Mouse (Mus musculus) limb, embryonic 13.5 days (tissue): ENCODE measurements around the gene Zc3h7b. TPM values are rescaled to one million over a fixed set of nuclear protein-coding genes. Genes with fewer than 3 reads are reported as not detected.
"Not testable (repeated sequence)": the region's sequence is repeated elsewhere in the genome, so short reads cannot be mapped to it uniquely, and the experiment has no call there.

Experiments
- ATAC-seq: fragments of 200-750 bp; cut with Nextera tagmentation; 2 replicates; pipeline ENCODE4 v1.8.0; 2017; ENCODE audit warnings: low read depth, moderate number of reproducible peaks, moderate TSS enrichment; ENCODE audit not compliant: low FRiP score
- H3K27ac ChIP-seq: fragments of 300-500 bp; sonication (generic); 2 replicates; pipeline ENCODE4 v1.5.1; 2015; ENCODE audit warnings: inconsistent platforms, mild to moderate bottlenecking, moderate library complexity
- H3K27me3 ChIP-seq: fragments of 300-500 bp; sonication (generic); 2 replicates; pipeline ENCODE4 v1.6.1; 2015; ENCODE audit warnings: mild to moderate bottlenecking, inconsistent platforms
- H3K36me3 ChIP-seq: fragments of 300-500 bp; sonication (generic); 2 replicates; pipeline ENCODE4 v1.6.1; 2015; ENCODE audit warnings: inconsistent platforms, mild to moderate bottlenecking, moderate library complexity
- H3K4me1 ChIP-seq: fragments of 300-500 bp; sonication (generic); 2 replicates; pipeline ENCODE4 v1.6.1; 2015; ENCODE audit warnings: inconsistent platforms
- H3K4me2 ChIP-seq: fragments of 300-500 bp; sonication (generic); replicated peaks from 2 replicates; pipeline ENCODE4 v1.6.1; 2015; ENCODE audit warnings: inconsistent platforms, mild to moderate bottlenecking, moderate library complexity
- H3K4me3 ChIP-seq: fragments of 300-500 bp; sonication (generic); 2 replicates; pipeline ENCODE4 v1.5.1; 2015; ENCODE audit warnings: moderate library complexity, mild to moderate bottlenecking, inconsistent platforms
- H3K9ac ChIP-seq: fragments of 300-500 bp; sonication (generic); 2 replicates; pipeline ENCODE4 v1.6.1; 2015; ENCODE audit warnings: mild to moderate bottlenecking, inconsistent platforms
- H3K9me3 ChIP-seq: fragments of 300-500 bp; sonication (generic); 2 replicates; pipeline ENCODE4 v1.6.1; 2016; ENCODE audit warnings: inconsistent platforms
- WGBS: fragments of 180-500 bp; shearing (Covaris S2); methylation state at CpG from one replicate; pipeline ENCODE4 v1.1.7; 2015; 5-methylcytosine and 5-hydroxymethylcytosine counted together
- polyA plus RNA-seq: library from polyadenylated mRNA; unstranded; fragments of >200 nt; fragmentation: Nextera tagmentation; extraction: Ambion mirVana; gene quantifications from 2 replicates; pipeline ENCODE4 v1.2.1, GENCODE M21; 2015

The Zc3h7b gene
- 39.5 and 40.4 TPM in 2 replicates for polyA plus RNA-seq

GRCm38 (mm10) chr15:81744992-81745600 lies at the start of gene Zc3h7b, which contains the start of gene Rangap1:
TSS of gene Zc3h7b (plus strand) at chr15:81745057.
TSS of gene Rangap1 (minus strand) at chr15:81745530.
- H3K9me3 ChIP-seq: no peaks in the 10 kb centered on the region
- under 1% methylated on average over 61 of the region's 65 CpGs for WGBS
- H3K4me3 ChIP-seq: peak within 1 kb of the TSS; percentile 92
- H3K4me1 ChIP-seq: peaks cover 17% of the 10 kb centered on the region
- no peaks in the 10 kb centered on the region for H3K27me3 ChIP-seq
- H3K27ac ChIP-seq: peak within 1 kb of the TSS; percentile 96
- H3K4me2 ChIP-seq: peak within 1 kb of the TSS; percentile 83
- ATAC-seq: peak; percentile 87
- H3K9ac ChIP-seq: peak within 1 kb of the TSS; percentile 97
- no peaks in the 10 kb centered on the region for H3K36me3 ChIP-seq

DNA sequence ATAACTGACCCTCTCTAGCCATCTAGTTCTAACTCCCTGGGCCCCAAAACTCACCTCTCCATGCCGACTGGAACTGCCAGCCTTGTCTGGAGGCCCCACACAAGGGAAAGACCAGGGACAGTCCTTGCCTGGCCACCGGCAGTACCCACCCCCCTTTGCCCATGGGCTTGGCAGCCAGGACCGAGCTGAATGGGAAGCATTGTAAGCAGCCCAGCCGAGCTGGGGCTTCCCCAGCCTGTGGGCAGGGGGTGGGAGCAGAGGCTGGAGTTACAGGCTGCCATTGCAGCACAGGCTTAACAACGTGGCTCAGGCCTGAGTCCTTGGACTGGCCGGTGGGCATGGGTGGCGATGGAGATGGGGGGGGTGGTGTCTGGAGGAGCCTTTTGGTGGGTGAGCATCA lies 47.7 kb upstream of the Zc3h7b start, which contains the start of gene Chadl:
Gene Chadl (minus strand): TSS at position 113 of the 400 bp plus-strand sequence.
- peak within 1 kb of the TSS; percentile 50 for H3K4me2 ChIP-seq
- peak within 1 kb of the TSS; percentile 53 for H3K9ac ChIP-seq
- peaks cover 35% of the 10 kb centered on the region for H3K27me3 ChIP-seq
- no peaks in the 10 kb centered on the region; the same call in 1 of the 2 replicates for H3K36me3 ChIP-seq
- peak; percentile 49; the same call in 1 of the 2 replicates for ATAC-seq
- 50% methylated on average over 7 of the region's 7 CpGs for WGBS
- H3K9me3 ChIP-seq: no peaks in the 10 kb centered on the region
- peaks cover 19% of the 10 kb centered on the region for H3K4me1 ChIP-seq
- peak within 1 kb of the TSS; percentile 84 for H3K27ac ChIP-seq
- H3K4me3 ChIP-seq: peak within 1 kb of the TSS; percentile 34

- peaks cover 16% of the 10 kb centered on the region for H3K4me1 ChIP-seq
- ATAC-seq: no peak
- H3K4me2 ChIP-seq: peak overlapping the region; percentile 50; the same call in 1 of the 2 replicates
- H3K4me3 ChIP-seq: 0 out of 2 replicates have a peak overlapping the region, but pooled peaks have one; percentile 34
- H3K27me3 ChIP-seq: peaks cover 29% of the 10 kb centered on the region
- 42% methylated on average over 3 of the region's 3 CpGs for WGBS
- peaks cover under 1% of the 10 kb centered on the region; the same call in 1 of the 2 replicates for H3K36me3 ChIP-seq
- no peaks in the 10 kb centered on the region for H3K9me3 ChIP-seq
- H3K27ac ChIP-seq: peak overlapping the region; percentile 84; the same call in 1 of the 2 replicates
- peak overlapping the region; percentile 53; the same call in 1 of the 2 replicates for H3K9ac ChIP-seq
These were observed 47.0 kb upstream of the Zc3h7b start for GRCm38 (mm10) chr15:81697847-81698246.

DNA sequence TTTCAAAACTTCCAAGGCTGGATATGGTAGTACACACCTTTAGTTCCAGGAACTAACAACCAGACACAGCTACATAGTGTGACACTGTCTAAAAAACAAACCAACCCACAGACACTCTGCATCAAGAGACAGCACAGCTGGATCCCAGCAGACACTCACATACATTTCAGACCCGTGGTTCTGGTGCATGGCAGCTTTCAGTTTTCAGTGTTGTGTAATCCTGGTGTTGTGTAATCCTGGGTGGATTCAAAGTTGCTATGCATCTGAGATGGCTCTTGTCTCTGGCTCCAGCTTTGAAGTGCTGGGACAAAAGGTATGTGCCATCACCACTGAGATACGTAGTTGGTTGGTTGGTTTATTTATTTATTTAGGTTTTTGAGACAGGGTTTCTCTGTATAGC lies 46.3 kb upstream of the Zc3h7b start:
- Histone ChIP-seq H3K9ac (no peak overlapping the region), H3K4me1 (peaks cover 10% of the 10 kb centered on the region), H3K36me3 (peaks cover 8% of the 10 kb centered on the region), H3K9me3 (no peaks in the 10 kb centered on the region), H3K4me2 (no peak overlapping the region), H3K4me3 (no peak overlapping the region), H3K27ac (no peak overlapping the region), H3K27me3 (peaks cover 22% of the 10 kb centered on the region)
- ATAC-seq: no peak
- 83% methylated on average over 2 of the region's 2 CpGs for WGBS

GRCm38 (mm10) chr15:81700161-81700560 lies 44.7 kb upstream of the Zc3h7b start:
- no peaks in the 10 kb centered on the region for H3K4me1 ChIP-seq
- H3K36me3 ChIP-seq: peaks cover 24% of the 10 kb centered on the region
- no peak for ATAC-seq
- no peak overlapping the region for H3K4me3 ChIP-seq
- peaks cover 7% of the 10 kb centered on the region for H3K27me3 ChIP-seq
- no peak overlapping the region for H3K27ac ChIP-seq
- no peaks in the 10 kb centered on the region for H3K9me3 ChIP-seq
- no peak overlapping the region for H3K9ac ChIP-seq
- 61% methylated on average over 2 of the region's 2 CpGs for WGBS
- H3K4me2 ChIP-seq: no peak overlapping the region

DNA sequence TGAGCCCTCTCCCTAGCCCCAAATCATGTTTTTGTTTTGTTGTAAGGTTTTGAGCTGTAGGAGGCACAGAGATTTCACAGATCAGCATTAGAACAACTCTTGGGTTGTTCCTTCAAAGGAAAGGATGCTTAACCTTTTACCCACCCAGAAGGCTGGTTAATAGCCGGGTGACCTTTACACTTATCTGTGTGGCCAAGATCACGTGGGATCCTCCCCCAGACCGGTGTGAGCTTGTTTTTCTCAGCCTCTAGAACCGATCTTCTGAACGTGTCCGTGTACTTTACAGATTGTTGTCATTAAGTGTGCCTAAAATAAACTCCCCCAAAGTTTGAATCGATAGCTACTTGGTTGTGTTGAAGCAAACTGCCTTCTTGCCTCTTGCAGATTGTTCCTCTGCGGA lies 44.3 kb upstream of the Zc3h7b start:
- H3K27me3 ChIP-seq: peaks cover 6% of the 10 kb centered on the region
- no peak for ATAC-seq
- H3K9ac ChIP-seq: no peak overlapping the region
- H3K27ac ChIP-seq: no peak overlapping the region
- no peak overlapping the region for H3K4me2 ChIP-seq
- 86% methylated on average over 8 of the region's 8 CpGs for WGBS
- H3K4me3 ChIP-seq: no peak overlapping the region
- no peaks in the 10 kb centered on the region for H3K9me3 ChIP-seq
- H3K4me1 ChIP-seq: no peaks in the 10 kb centered on the region
- H3K36me3 ChIP-seq: peaks cover 28% of the 10 kb centered on the region

DNA sequence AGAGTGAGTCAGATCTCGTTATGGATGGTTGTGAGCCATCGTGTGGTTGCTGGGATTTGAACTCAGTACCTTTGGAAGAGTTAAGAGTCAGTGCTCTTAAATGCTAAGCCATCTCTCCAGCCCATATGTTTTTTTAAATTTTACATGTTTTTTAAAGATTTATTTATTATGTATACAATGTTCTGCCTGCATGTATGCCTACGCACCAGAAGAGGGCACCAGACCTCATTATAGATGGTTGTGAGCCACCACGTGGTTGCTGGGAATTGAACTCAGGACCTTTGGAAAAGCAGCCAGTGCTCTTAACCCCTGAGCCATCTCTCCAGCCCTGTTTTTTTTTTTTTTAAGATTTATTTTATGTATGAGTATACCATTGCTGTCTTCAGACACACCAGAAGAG lies 43.5 kb upstream of the Zc3h7b start:
- not testable (repeated sequence) for ATAC-seq, H3K4me1 ChIP-seq, H3K9ac ChIP-seq, H3K4me2 ChIP-seq, H3K4me3 ChIP-seq, H3K9me3 ChIP-seq, H3K27me3 ChIP-seq, H3K27ac ChIP-seq
- H3K36me3 ChIP-seq: peaks cover 36% of the 10 kb centered on the region
- WGBS: 74% methylated on average over 4 of the region's 4 CpGs

DNA sequence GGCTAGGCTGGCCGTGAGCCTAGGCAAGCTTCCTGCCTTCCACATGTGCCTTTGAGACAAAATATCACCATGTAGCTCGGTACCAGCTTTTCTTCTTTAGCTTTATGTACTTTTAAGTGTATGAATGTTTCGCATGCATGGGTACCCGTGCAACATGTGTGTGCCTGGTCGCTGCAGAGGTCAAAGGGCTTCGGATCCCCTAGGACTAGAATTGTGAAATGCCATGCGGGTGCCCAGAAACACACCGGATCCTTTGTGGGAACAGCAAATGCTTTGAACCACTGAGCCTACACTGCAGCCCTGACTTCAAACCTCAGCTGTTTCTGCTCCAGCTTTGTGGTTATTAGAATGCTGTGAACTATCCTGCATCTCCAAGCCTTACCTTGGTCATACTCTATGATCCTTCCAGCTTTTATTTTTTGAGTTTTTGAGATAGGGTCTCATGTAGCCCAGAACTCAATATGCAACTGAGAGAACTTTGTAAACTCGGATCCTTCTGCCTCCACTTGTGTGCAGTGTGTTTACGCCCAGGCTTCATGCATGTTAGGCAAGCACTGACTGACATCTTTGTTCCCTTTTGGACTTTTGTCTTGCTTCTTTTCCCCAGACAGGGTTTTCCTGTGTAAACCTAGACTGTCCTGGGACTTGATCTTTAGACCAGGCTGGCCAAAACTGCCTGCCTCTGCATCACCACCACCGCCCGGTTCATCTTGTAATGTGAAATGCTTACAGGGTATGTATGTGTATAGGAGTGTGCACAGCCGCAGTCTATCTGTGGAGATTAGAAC lies 42.4 kb upstream of the Zc3h7b start:
- no peak overlapping the region for H3K4me3 ChIP-seq
- no peak overlapping the region for H3K9ac ChIP-seq
- WGBS: 85% methylated on average over 13 of the region's 13 CpGs
- no peak overlapping the region for H3K4me2 ChIP-seq
- no peaks in the 10 kb centered on the region for H3K27me3 ChIP-seq
- H3K9me3 ChIP-seq: no peaks in the 10 kb centered on the region
- H3K36me3 ChIP-seq: peaks cover 45% of the 10 kb centered on the region
- H3K27ac ChIP-seq: no peak overlapping the region
- ATAC-seq: no peak
- H3K4me1 ChIP-seq: no peaks in the 10 kb centered on the region

- 87% methylated on average over 3 of the region's 3 CpGs for WGBS
- no peaks in the 10 kb centered on the region for H3K9me3 ChIP-seq
- no peaks in the 10 kb centered on the region for H3K27me3 ChIP-seq
- no peak overlapping the region for H3K4me2 ChIP-seq
- no peak overlapping the region for H3K4me3 ChIP-seq
- peaks cover 51% of the 10 kb centered on the region for H3K36me3 ChIP-seq
- no peak overlapping the region for H3K27ac ChIP-seq
- no peak for ATAC-seq
- H3K4me1 ChIP-seq: no peaks in the 10 kb centered on the region
- no peak overlapping the region for H3K9ac ChIP-seq
These were observed 41.8 kb upstream of the Zc3h7b start for GRCm38 (mm10) chr15:81703094-81703489.

GRCm38 (mm10) chr15:81708991-81709390 lies 35.9 kb upstream of the Zc3h7b start:
- Histone ChIP-seq H3K36me3 (peaks cover 94% of the 10 kb centered on the region), H3K4me3 (no peak overlapping the region), H3K27me3 (no peaks in the 10 kb centered on the region), H3K4me2 (no peak overlapping the region), H3K27ac (no peak overlapping the region), H3K9me3 (no peaks in the 10 kb centered on the region), H3K4me1 (no peaks in the 10 kb centered on the region), H3K9ac (no peak overlapping the region)
- 89% methylated on average over 11 of the region's 11 CpGs for WGBS
- ATAC-seq: no peak

GRCm38 (mm10) chr15:81709686-81710085 lies 35.2 kb upstream of the Zc3h7b start:
- no peak overlapping the region for H3K9ac ChIP-seq
- no peaks in the 10 kb centered on the region for H3K4me1 ChIP-seq
- H3K27me3 ChIP-seq: no peaks in the 10 kb centered on the region
- no peak overlapping the region for H3K27ac ChIP-seq
- no peak for ATAC-seq
- H3K9me3 ChIP-seq: no peaks in the 10 kb centered on the region
- WGBS: 96% methylated on average over 1 of the region's 1 CpGs
- H3K4me2 ChIP-seq: no peak overlapping the region
- no peak overlapping the region for H3K4me3 ChIP-seq
- H3K36me3 ChIP-seq: peaks cover 89% of the 10 kb centered on the region

GRCm38 (mm10) chr15:81710801-81711200 lies 34.1 kb upstream of the Zc3h7b start:
- Histone ChIP-seq H3K27ac (no peak overlapping the region), H3K27me3 (no peaks in the 10 kb centered on the region), H3K4me1 (no peaks in the 10 kb centered on the region), H3K4me3 (no peak overlapping the region), H3K36me3 (peaks cover 89% of the 10 kb centered on the region), H3K9ac (no peak overlapping the region), H3K4me2 (no peak overlapping the region), H3K9me3 (no peaks in the 10 kb centered on the region)
- 82% methylated on average over 4 of the region's 4 CpGs for WGBS
- ATAC-seq: no peak
